Mouse (Mus musculus) lung, postnatal 4 days (tissue): Measurements from ENCODE around the gene Reep6.

Source experiments
- DNase-seq, 2 experiments: peaks; one replicate each; pipeline ENCODE4 v3.0.0; 2021

Gene Reep6

GRCm38 (mm10) chr10:80301256-80302081 is 28.3 kb upstream of the Reep6 start:
- DNase-seq: no peak

- DNase-seq: no peak
Observed at GRCm38 (mm10) chr10:80302082-80302355, 27.7 kb upstream of the Reep6 start.

GRCm38 (mm10) chr10:80302471-80302881 is 27.3 kb upstream of the Reep6 start:
- peak; percentile 84 to 92 for DNase-seq

- DNase-seq: no peak
Observed at GRCm38 (mm10) chr10:80304458-80304857, 25.3 kb upstream of the Reep6 start.

GRCm38 (mm10) chr10:80304862-80305261 is 24.9 kb upstream of the Reep6 start:
- DNase-seq: peak; percentile 54 to 71

- no peak for DNase-seq
Observed at GRCm38 (mm10) chr10:80311560-80311959, 18.2 kb upstream of the Reep6 start.

GRCm38 (mm10) chr10:80312586-80313504 is 16.9 kb upstream of the Reep6 start:
- no peak for DNase-seq

- peak in 1 of 2 experiments; percentile 31 for DNase-seq
Observed at GRCm38 (mm10) chr10:80313627-80314201, 16.0 kb upstream of the Reep6 start.

- no peak for DNase-seq
Observed at GRCm38 (mm10) chr10:80314494-80315001, 15.2 kb upstream of the Reep6 start.

GRCm38 (mm10) chr10:80315315-80315714 is 14.4 kb upstream of the Reep6 start:
- no peak for DNase-seq

- peak; percentile 41 to 60 for DNase-seq
Observed at GRCm38 (mm10) chr10:80316359-80316781, 13.4 kb upstream of the Reep6 start.

- DNase-seq: no peak
Observed at GRCm38 (mm10) chr10:80317011-80317410, 12.7 kb upstream of the Reep6 start.

GRCm38 (mm10) chr10:80320340-80320760 is 9.4 kb upstream of the Reep6 start, which contains the start of gene 2310011J03Rik:
Gene 2310011J03Rik, minus strand, starts transcription at chr10:80320537.
- DNase-seq: peak; percentile 93 to 94

- no peak for DNase-seq
Observed at GRCm38 (mm10) chr10:80321014-80321669, 8.6 kb upstream of the Reep6 start.

GRCm38 (mm10) chr10:80321670-80322581 is 7.8 kb upstream of the Reep6 start:
- no peak for DNase-seq

- peak; percentile 45 to 50 for DNase-seq
Observed at GRCm38 (mm10) chr10:80322811-80323211, 6.9 kb upstream of the Reep6 start.

GRCm38 (mm10) chr10:80323261-80324119 is 6.3 kb upstream of the Reep6 start:
- peak; percentile 81 to 82 for DNase-seq

- no peak for DNase-seq
Observed at GRCm38 (mm10) chr10:80324120-80325037, 5.4 kb upstream of the Reep6 start.

- no peak for DNase-seq
Observed at GRCm38 (mm10) chr10:80325045-80325444, 4.7 kb upstream of the Reep6 start.
